8 mouse cellular contexts compared by ENCODE assay signal in the genomic region with DNA sequence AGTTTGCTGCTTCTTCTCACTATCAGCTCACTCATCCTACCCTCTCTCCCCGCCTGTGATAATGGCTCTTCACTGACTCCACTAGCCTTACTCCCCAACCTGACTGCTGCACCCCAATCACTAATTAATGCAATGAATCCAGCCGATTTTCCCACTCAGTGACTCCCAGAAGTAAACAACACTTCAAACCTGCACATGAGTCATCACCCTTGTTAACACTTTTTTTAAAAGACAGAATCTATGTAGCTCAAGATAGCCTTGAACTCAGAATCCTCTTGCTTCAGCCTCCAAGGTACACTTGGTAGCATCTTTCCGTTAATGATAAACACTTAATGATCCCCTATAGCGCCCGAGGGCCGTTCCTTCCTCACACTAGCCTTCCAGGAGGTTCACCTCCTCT. TPM values are rescaled to one million over a fixed set of nuclear protein-coding genes. Genes with fewer than 3 reads are reported as not detected.
A peak's percentile ranks its signal among the peaks of the same experiment; 100 is the strongest.
DNase-seq lines count a peak whose midpoint lies in the region; ATAC-seq and TF ChIP-seq lines count a peak whose summit lies in the region.

No protein-coding gene starts in this region.

- peaks cover 15% of the 10 kb centered on the region for H3K27me3 ChIP-seq in lung, embryonic 14.5 days (ENCODE audit: insufficient read depth, low read length)
- no peaks in the 10 kb centered on the region for H3K27me3 ChIP-seq in embryonic facial prominence, embryonic 11.5 days (ENCODE audit: control insufficient read depth, insufficient read depth, low read length)
- peaks cover 6% of the 10 kb centered on the region for H3K27me3 ChIP-seq in limb, embryonic 11.5 days (ENCODE audit: control insufficient read depth, insufficient read depth, low read length)
- no peaks in the 10 kb centered on the region for H3K27me3 ChIP-seq in small intestine, adult 2 months (ENCODE audit: control insufficient read depth, insufficient read depth, low read length)

- no peak for TF ChIP-seq POLR2A in small intestine, adult 2 months (IDR thresholded peaks at IDR 0.05; ENCODE audit: low read depth, low read length)

- 3% methylated on average over 6 of the region's 6 CpGs for WGBS in lung, embryonic 14.5 days
- 7% methylated on average over 6 of the region's 6 CpGs for WGBS in embryonic facial prominence, embryonic 11.5 days
- WGBS in limb, embryonic 11.5 days = 4% methylated on average over 6 of the region's 6 CpGs
- 1% methylated on average over 6 of the region's 6 CpGs for WGBS in small intestine, adult 2 months

- TF ChIP-seq CTCF in lung, embryonic 14.5 days (IDR thresholded peaks at IDR 0.05; ENCODE audit: low read depth) = no peak
- no peak for TF ChIP-seq CTCF in small intestine, adult 2 months (IDR thresholded peaks at IDR 0.05; ENCODE audit: extremely low read depth, insufficient read length, insufficient replicate concordance, low read depth, low read length)

- no peaks in the 10 kb centered on the region; the same call in 1 of the 2 replicates for H3K4me1 ChIP-seq in lung, embryonic 14.5 days (ENCODE audit: insufficient read depth)
- H3K4me1 ChIP-seq in embryonic facial prominence, embryonic 11.5 days (ENCODE audit: control insufficient read depth, insufficient read depth, low read length) = peaks cover 5% of the 10 kb centered on the region
- 0 out of 2 replicates have a peak, but pooled peaks cover 5% of the 10 kb centered on the region for H3K4me1 ChIP-seq in limb, embryonic 11.5 days (ENCODE audit: control insufficient read depth, insufficient read depth, low read length)
- H3K4me1 ChIP-seq in small intestine, adult 2 months (ENCODE audit: control insufficient read depth, insufficient read depth, insufficient read length, low read length) = peaks cover 18% of the 10 kb centered on the region

- peak overlapping the region; percentile 67 for H3K4me3 ChIP-seq in lung, embryonic 14.5 days (ENCODE audit: low read depth, low read length)
- H3K4me3 ChIP-seq in embryonic facial prominence, embryonic 11.5 days (ENCODE audit: low read depth, low read length) = peak overlapping the region; percentile 68
- peak overlapping the region; percentile 58 for H3K4me3 ChIP-seq in limb, embryonic 11.5 days (ENCODE audit: low read depth, low read length)
- peak overlapping the region; percentile 86 for H3K4me3 ChIP-seq in small intestine, adult 2 months (ENCODE audit: low read depth, low read length)

- DNase-seq in lung, embryonic 14.5 days = no peak
- DNase-seq in lung, postnatal 4 days = no peak
- peak; percentile 3 for DNase-seq in embryonic facial prominence, embryonic 11.5 days (ENCODE audit: low spot score)
- DNase-seq in limb, embryonic 11.5 days (ENCODE audit: low spot score) = no peak
- DNase-seq in urinary bladder, postnatal 25 days (ENCODE audit: low spot score) = no peak
- no peak for DNase-seq in left cerebral cortex, postnatal 36 days (ENCODE audit: low spot score in 2 of 2)
- no peak for DNase-seq in ovary, postnatal 14 days (ENCODE audit: low spot score)

- no peaks in the 10 kb centered on the region for H3K9me3 ChIP-seq in lung, embryonic 14.5 days (ENCODE audit: low read depth, low read length)
- no peaks in the 10 kb centered on the region for H3K9me3 ChIP-seq in embryonic facial prominence, embryonic 11.5 days (replicated peaks; ENCODE audit: control insufficient read depth, low read length)
- H3K9me3 ChIP-seq in limb, embryonic 11.5 days (ENCODE audit: control insufficient read depth, low read length) = no peaks in the 10 kb centered on the region

- H3K27ac ChIP-seq in lung, embryonic 14.5 days (ENCODE audit: low read depth) = no peak overlapping the region
- no peak overlapping the region for H3K27ac ChIP-seq in embryonic facial prominence, embryonic 11.5 days (replicated peaks; ENCODE audit: low read depth, low read length)
- H3K27ac ChIP-seq in limb, embryonic 11.5 days (replicated peaks; ENCODE audit: low read depth, low read length) = no peak overlapping the region
- peak overlapping the region; percentile 48 for H3K27ac ChIP-seq in small intestine, adult 2 months (ENCODE audit: insufficient read depth, low read depth, low read length)

- ATAC-seq in lung, embryonic 14.5 days (ENCODE audit: insufficient read depth) = no peak
- no peak for ATAC-seq in embryonic facial prominence, embryonic 11.5 days (replicated peaks; ENCODE audit: insufficient number of reproducible peaks, low FRiP score, low TSS enrichment, low read depth)
- no peak for ATAC-seq in limb, embryonic 11.5 days (ENCODE audit: insufficient number of reproducible peaks, low FRiP score, low TSS enrichment, low read depth)

- peak overlapping the region; percentile 63 for H3K9ac ChIP-seq in lung, embryonic 14.5 days
- peak overlapping the region; percentile 82 for H3K9ac ChIP-seq in embryonic facial prominence, embryonic 11.5 days (replicated peaks; ENCODE audit: low read length)
- peak overlapping the region; percentile 64 for H3K9ac ChIP-seq in limb, embryonic 11.5 days (ENCODE audit: low read length)

- peak overlapping the region; percentile 90 for H3K4me2 ChIP-seq in lung, embryonic 14.5 days
- H3K4me2 ChIP-seq in embryonic facial prominence, embryonic 11.5 days (ENCODE audit: low read depth, low read length) = peak overlapping the region; percentile 76
- peak overlapping the region; percentile 67 for H3K4me2 ChIP-seq in limb, embryonic 11.5 days (ENCODE audit: low read depth, severe bottlenecking)

- no peaks in the 10 kb centered on the region for H3K36me3 ChIP-seq in lung, embryonic 14.5 days (ENCODE audit: insufficient read depth)
- no peaks in the 10 kb centered on the region for H3K36me3 ChIP-seq in embryonic facial prominence, embryonic 11.5 days (replicated peaks; ENCODE audit: control insufficient read depth, insufficient read depth, low read depth, low read length)
- H3K36me3 ChIP-seq in limb, embryonic 11.5 days (ENCODE audit: control insufficient read depth, insufficient read depth, low read length) = no peaks in the 10 kb centered on the region
- peaks cover 7% of the 10 kb centered on the region for H3K36me3 ChIP-seq in small intestine, adult 2 months (ENCODE audit: control insufficient read depth, insufficient read depth, low read length)

- intact Hi-C loops in left cerebral cortex, postnatal 36 days (cut with DNase I) = no loop called here

RNA-seq across cellular contexts. Expression of a gene that starts 0.8 kb away (rescaled TPM):
- polyA plus RNA-seq in lung, embryonic 14.5 days (2014; fragmentation: Nextera tagmentation; extraction: Ambion mirVana) = 10.5 and 10.8 TPM in 2 replicates
- 6.9 and 8.3 TPM in 2 replicates for polyA plus RNA-seq in embryonic facial prominence, embryonic 11.5 days (2014; fragmentation: Nextera tagmentation; extraction: Ambion mirVana)
- 8.5 and 8.6 TPM in 2 replicates for polyA plus RNA-seq in limb, embryonic 11.5 days (2014; fragmentation: Nextera tagmentation; extraction: Ambion mirVana)
- 19.8 and 47.0 TPM in 2 replicates for polyA plus RNA-seq in small intestine, adult 2 months (2012; rRNA removed)
- total RNA-seq in left cerebral cortex, postnatal 36 days (2021) = 100 to 1,000 TPM; 105 to 126 TPM

RNA-seq across cellular contexts. Expression of a gene that starts 3.1 kb away (rescaled TPM):
- 0.75 and 1.4 TPM in 2 replicates for polyA plus RNA-seq in lung, embryonic 14.5 days (2014; fragmentation: Nextera tagmentation; extraction: Ambion mirVana)
- polyA plus RNA-seq in embryonic facial prominence, embryonic 11.5 days (2014; fragmentation: Nextera tagmentation; extraction: Ambion mirVana) = 9.7 and 12.6 TPM in 2 replicates
- 2.0 and 2.1 TPM in 2 replicates for polyA plus RNA-seq in limb, embryonic 11.5 days (2014; fragmentation: Nextera tagmentation; extraction: Ambion mirVana)
- polyA plus RNA-seq in small intestine, adult 2 months (2012; rRNA removed) = 1,046 and 2,297 TPM in 2 replicates
- total RNA-seq in left cerebral cortex, postnatal 36 days (2021) = 100 to 1,000 TPM; 350 to 364 TPM

RNA-seq across cellular contexts. Expression of a gene that starts 32.6 kb away (rescaled TPM):
- polyA plus RNA-seq in lung, embryonic 14.5 days (2014; fragmentation: Nextera tagmentation; extraction: Ambion mirVana) = 0.24 TPM in 1 of 2 replicates, not detected in the other
- polyA plus RNA-seq in embryonic facial prominence, embryonic 11.5 days (2014; fragmentation: Nextera tagmentation; extraction: Ambion mirVana) = not detected in 2 replicates
- not detected in 2 replicates for polyA plus RNA-seq in limb, embryonic 11.5 days (2014; fragmentation: Nextera tagmentation; extraction: Ambion mirVana)
- 0.55 and 1.0 TPM in 2 replicates for polyA plus RNA-seq in small intestine, adult 2 months (2012; rRNA removed)
- under 1 TPM; 0.23 to 0.30 TPM for total RNA-seq in left cerebral cortex, postnatal 36 days (2021)

RNA-seq across cellular contexts. Expression of a gene that starts 59.2 kb away (rescaled TPM):
- 628 and 649 TPM in 2 replicates for polyA plus RNA-seq in lung, embryonic 14.5 days (2014; fragmentation: Nextera tagmentation; extraction: Ambion mirVana)
- 589 and 609 TPM in 2 replicates for polyA plus RNA-seq in embryonic facial prominence, embryonic 11.5 days (2014; fragmentation: Nextera tagmentation; extraction: Ambion mirVana)
- 540 and 632 TPM in 2 replicates for polyA plus RNA-seq in limb, embryonic 11.5 days (2014; fragmentation: Nextera tagmentation; extraction: Ambion mirVana)
- 937 and 1,104 TPM in 2 replicates for polyA plus RNA-seq in small intestine, adult 2 months (2012; rRNA removed)
- total RNA-seq in left cerebral cortex, postnatal 36 days (2021) = 100 to 1,000 TPM; 172 to 201 TPM

RNA-seq across cellular contexts. Expression of a gene that starts 59.2 kb away (rescaled TPM):
- 2.0 and 2.6 TPM in 2 replicates for polyA plus RNA-seq in lung, embryonic 14.5 days (2014; fragmentation: Nextera tagmentation; extraction: Ambion mirVana)
- polyA plus RNA-seq in embryonic facial prominence, embryonic 11.5 days (2014; fragmentation: Nextera tagmentation; extraction: Ambion mirVana) = 1.8 and 2.0 TPM in 2 replicates
- polyA plus RNA-seq in limb, embryonic 11.5 days (2014; fragmentation: Nextera tagmentation; extraction: Ambion mirVana) = 1.7 and 2.0 TPM in 2 replicates
- 0.80 and 0.84 TPM in 2 replicates for polyA plus RNA-seq in small intestine, adult 2 months (2012; rRNA removed)
- 1 to 10 TPM; 3.4 to 5.3 TPM for total RNA-seq in left cerebral cortex, postnatal 36 days (2021)

Comparison
In these comparisons a context has a peak if more than half of its experiments do, and no peak if none do; other contexts are left out.
1. RNA of a gene that starts 3.1 kb away (polyA plus RNA-seq): 1,046 to 2,297 TPM in small intestine, adult 2 months; 9.7 to 12.6 TPM in embryonic facial prominence, embryonic 11.5 days, 2.0 to 2.1 TPM in limb, embryonic 11.5 days and 0.75 to 1.4 TPM in lung, embryonic 14.5 days; every median in the first group is over 10 times any median in the second.
2. Peak in every context shown above with its lines, with median percentiles within 50 percentile points of each other: H3K4me2 ChIP-seq, H3K4me3 ChIP-seq and H3K9ac ChIP-seq.